Mouse (Mus musculus): ENCODE data around the gene Megf8.
"Not testable (repeated sequence)": the region's sequence is repeated elsewhere in the genome, so short reads cannot be mapped to it uniquely, and the experiment has no call there.

Megf8 gene

GRCm38 (mm10) chr7:25296945-25297453 lies 20.0 kb upstream of the Megf8 start:
- DNase-seq (ENCODE audit: low spot score): no peak

- peak; percentile 95 for DNase-seq (ENCODE audit: low spot score)
These were observed 19.3 kb upstream of the Megf8 start, which contains the start of gene Pafah1b3 for GRCm38 (mm10) chr7:25297454-25298325. Gene Pafah1b3, minus strand, starts transcription at chr7:25297986.

- DNase-seq (ENCODE audit: low spot score): peak; percentile 50
These were observed 15.9 kb upstream of the Megf8 start, which contains the start of gene Prr19 for GRCm38 (mm10) chr7:25301063-25301462. Gene Prr19, plus strand, starts transcription at chr7:25301411.

GRCm38 (mm10) chr7:25303003-25303684 lies 13.8 kb upstream of the Megf8 start:
- no peak for DNase-seq (ENCODE audit: low spot score)

GRCm38 (mm10) chr7:25303685-25304006 lies 13.3 kb upstream of the Megf8 start:
- DNase-seq (ENCODE audit: low spot score): no peak

- DNase-seq (ENCODE audit: low spot score): no peak
These were observed 11.5 kb upstream of the Megf8 start for GRCm38 (mm10) chr7:25305481-25305880.

- DNase-seq (ENCODE audit: low spot score): peak; percentile 66
These were observed 10.9 kb upstream of the Megf8 start, which contains the start of gene Tmem145 for GRCm38 (mm10) chr7:25305956-25306613. Gene Tmem145, plus strand, starts transcription at chr7:25306106.

GRCm38 (mm10) chr7:25306614-25306996 lies 10.4 kb upstream of the Megf8 start:
- no peak for DNase-seq (ENCODE audit: low spot score)

GRCm38 (mm10) chr7:25308702-25309318 lies 8.2 kb upstream of the Megf8 start:
- no peak for DNase-seq (ENCODE audit: low spot score)

GRCm38 (mm10) chr7:25309425-25309824 lies 7.5 kb upstream of the Megf8 start:
- no peak for DNase-seq (ENCODE audit: low spot score)

- no peak for DNase-seq (ENCODE audit: low spot score)
These were observed 5.8 kb upstream of the Megf8 start for GRCm38 (mm10) chr7:25311193-25311592.

GRCm38 (mm10) chr7:25313325-25313724 lies 3.6 kb upstream of the Megf8 start:
- DNase-seq (ENCODE audit: low spot score): no peak

GRCm38 (mm10) chr7:25314606-25315305 lies 2.2 kb upstream of the Megf8 start:
- no peak for DNase-seq (ENCODE audit: low spot score)

- DNase-seq (ENCODE audit: low spot score): no peak
These were observed 1.5 kb upstream of the Megf8 start for GRCm38 (mm10) chr7:25315306-25316041.

- no peak for DNase-seq (ENCODE audit: low spot score)
These were observed 559 bp downstream of the Megf8 start for GRCm38 (mm10) chr7:25317446-25317999.

- peak; percentile 78 for DNase-seq (ENCODE audit: low spot score)
These were observed 5.1 kb downstream of the Megf8 start for GRCm38 (mm10) chr7:25322058-25322484.

GRCm38 (mm10) chr7:25323219-25323618 lies 6.3 kb downstream of the Megf8 start:
- DNase-seq (ENCODE audit: low spot score): no peak

- not testable (repeated sequence) for DNase-seq (ENCODE audit: low spot score)
These were observed 8.5 kb downstream of the Megf8 start for GRCm38 (mm10) chr7:25325431-25325830.

GRCm38 (mm10) chr7:25326233-25326632 lies 9.3 kb downstream of the Megf8 start:
- no peak for DNase-seq (ENCODE audit: low spot score)

GRCm38 (mm10) chr7:25333596-25334307 lies 16.8 kb downstream of the Megf8 start:
- DNase-seq (ENCODE audit: low spot score): peak; percentile 42
